Mouse (Mus musculus) megakaryocyte, embryonic 14.5 days (primary cell): ENCODE data around the gene Tbpl1.

Experiments used
- FLI1 ChIP-seq: IDR thresholded peaks from 2 replicates; pipeline ENCODE4 v1.6.1; 2012; ENCODE audit warnings: low read length, inconsistent platforms, mixed read lengths
- GATA1 ChIP-seq: IDR thresholded peaks from 3 replicates; pipeline ENCODE4 v1.6.1; 2012; ENCODE audit warnings: mixed read lengths, low read length, inconsistent platforms, borderline replicate concordance

DNA sequence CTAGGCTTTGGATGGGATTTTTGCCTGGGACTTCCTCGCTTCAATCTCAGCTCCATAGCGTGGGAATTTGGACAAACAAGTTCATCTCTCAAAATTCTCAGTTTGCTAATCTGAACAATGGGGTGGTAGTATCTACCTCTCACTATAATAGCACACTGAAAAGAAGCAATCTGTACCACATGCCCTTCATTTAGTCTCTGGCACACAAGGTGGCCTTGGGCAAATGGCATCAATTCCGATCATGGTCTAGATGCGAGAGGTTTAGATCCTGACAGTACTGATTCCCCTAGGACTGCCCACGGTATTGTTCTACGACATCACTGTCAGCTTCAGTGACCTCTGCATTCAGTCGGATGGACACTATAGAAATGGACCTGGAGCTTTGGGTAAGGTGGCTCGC, 57.6 kb downstream of the Tbpl1 start:
- TF ChIP-seq FLI1 (no peak), GATA1 (no peak)
